Mouse (Mus musculus) common myeloid progenitor, adult 5-6 weeks (primary cell): ENCODE measurements at regions not wholly inside any gene's neighbourhood (a gene's known extent, or its start where the extent isn't known, plus 50 kb on each side); places are given as distances from the start of the nearest gene placed in this dataset.
A peak's percentile ranks its signal among the peaks of the same experiment; 100 is the strongest.

Source experiments
- ATAC-seq: replicated peaks from 2 replicates; pipeline ENCODE4 v1.8.0; 2016; ENCODE audit warnings: low read depth, mild to moderate bottlenecking, moderate TSS enrichment, inconsistent platforms; ENCODE audit not compliant: poor library complexity, severe bottlenecking

- ATAC-seq = no peak
Measured at GRCm38 (mm10) chr1:183808168-183808567, 204.9 kb upstream of the Dusp10 start.

DNA sequence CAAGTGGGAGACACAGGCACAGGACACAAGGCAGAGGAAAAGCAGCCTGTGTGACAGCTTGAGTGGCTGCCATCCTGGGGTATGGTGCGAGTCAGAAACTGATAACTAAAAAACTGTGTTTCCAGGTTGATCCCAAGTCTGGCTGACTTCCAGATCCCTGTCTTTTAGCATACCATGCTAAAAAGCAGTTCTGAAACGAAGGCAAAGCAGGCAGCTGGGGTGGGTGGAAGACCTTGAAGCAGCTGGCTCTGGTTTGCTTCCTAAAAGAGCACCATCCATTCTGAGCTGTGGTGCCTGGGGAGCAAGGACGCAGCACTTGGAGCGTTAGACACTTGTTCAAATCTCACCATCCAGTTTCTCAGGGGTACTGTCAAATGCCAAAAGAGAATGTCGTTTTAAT is 192.5 kb upstream of the Dusp10 start:
- no peak for ATAC-seq

GRCm38 (mm10) chr1:183826300-183826699 is 186.8 kb upstream of the Dusp10 start:
- no peak for ATAC-seq

DNA sequence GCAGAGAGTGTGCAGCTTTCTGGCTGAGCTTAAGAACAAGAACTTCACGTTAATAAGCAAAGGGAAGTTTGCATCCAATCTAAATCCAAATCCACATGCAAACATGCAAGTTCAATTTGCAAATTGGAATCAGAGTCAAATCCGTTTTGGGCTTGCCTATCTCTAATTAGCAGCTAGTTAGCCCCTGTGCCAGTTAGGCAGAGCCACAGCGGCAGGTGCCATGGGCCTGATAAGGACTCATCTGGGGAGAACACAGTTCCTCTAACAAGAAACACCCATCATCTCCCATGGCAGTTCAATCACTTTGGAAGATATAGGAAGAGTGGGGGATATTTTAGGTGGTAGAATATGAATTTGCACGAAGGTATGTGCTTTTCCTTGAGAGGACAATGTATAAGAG is 168.0 kb upstream of the Dusp10 start:
- peak; percentile 85 for ATAC-seq

DNA sequence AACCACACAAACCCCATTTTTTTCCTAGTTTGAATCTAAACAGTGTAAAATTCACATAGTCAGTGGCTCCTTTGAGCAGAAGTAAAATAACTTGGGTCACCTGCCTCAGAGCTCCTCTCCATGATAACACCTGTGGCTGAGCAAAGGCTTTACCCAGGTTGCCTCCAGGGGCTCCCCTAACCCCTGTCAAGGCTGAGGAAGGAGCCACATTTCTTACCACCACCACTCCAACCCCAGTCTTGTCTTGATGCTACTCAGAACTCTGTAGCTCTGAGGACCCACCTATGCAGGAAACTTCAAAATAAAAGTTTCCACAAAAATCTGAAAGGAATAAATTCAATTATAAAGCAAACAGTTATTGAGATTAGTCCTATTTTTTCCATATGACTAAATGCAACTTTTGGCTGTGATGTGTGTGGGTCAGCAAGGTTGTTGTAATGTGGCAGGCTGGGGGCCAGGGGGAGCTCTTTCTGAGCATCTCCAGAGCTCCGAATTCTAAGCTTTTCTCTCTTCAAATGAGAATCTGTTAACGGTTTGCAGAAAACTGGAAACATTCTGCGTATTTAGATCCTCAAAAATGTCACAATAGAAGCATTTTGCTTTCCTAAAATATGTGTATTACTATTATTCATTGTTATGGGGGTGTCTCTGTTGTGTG is 159.0 kb upstream of the Dusp10 start:
- ATAC-seq = no peak

- ATAC-seq = no peak
Measured at GRCm38 (mm10) chr1:183865111-183865510, 148.0 kb upstream of the Dusp10 start.

- ATAC-seq = no peak
Measured at GRCm38 (mm10) chr1:183865586-183865985, 147.5 kb upstream of the Dusp10 start.

DNA sequence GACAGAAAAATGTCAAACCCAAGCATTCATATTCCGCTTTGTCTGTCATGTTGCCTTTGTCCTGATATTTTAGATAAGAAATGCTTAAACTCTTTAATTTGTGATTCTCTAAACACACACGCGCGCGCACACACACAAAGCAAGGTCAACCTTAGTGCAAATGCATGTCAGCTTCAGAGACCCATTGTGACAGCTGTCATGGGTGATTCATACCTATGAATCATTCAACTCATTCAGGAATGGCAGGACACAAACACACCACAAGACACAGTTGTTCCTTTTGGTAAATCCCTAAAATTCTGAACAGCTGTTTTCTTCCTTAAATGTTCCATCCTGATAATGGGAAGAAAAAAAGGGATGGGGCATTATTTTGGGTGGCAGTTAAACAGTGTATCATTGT is 144.1 kb upstream of the Dusp10 start:
- no peak for ATAC-seq

DNA sequence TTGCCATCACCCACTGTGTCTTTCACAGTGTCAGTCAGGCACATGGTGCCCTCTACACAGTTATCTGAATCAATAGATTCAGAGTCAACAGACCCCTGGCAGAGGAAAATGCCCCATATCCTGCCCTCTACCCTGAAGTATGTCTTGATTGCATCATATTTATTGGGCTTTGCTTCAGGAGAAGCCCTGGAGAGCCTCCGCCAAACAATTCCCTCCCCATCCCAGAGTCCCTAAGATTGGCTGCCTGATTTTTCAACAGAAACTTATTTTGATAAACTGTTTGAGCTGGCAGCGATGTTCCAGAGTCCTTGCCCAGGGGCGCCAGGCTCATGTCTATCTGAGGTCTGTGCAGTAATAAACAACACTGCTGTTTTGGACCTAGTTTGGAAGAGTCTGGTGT is 117.2 kb upstream of the Dusp10 start:
- no peak for ATAC-seq

DNA sequence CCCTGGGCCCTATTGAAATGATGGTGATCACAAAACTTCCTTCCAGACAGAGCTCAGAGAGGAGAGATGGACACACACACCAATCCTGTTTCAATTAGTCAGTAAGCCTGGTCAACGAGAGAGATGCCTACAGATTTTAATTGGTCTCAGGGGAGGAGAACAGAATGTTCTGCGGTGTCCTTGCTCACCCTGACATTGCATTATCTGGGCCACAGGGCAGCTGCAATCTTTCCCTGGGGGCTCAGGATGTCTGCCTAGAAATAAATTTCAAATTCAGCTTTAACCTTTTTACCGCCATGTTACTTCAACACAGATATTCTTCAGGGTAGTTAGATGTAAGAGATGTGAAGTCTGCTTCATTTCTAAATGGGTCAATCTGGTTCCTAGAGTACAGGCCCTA is 115.0 kb upstream of the Dusp10 start:
- ATAC-seq = no peak

GRCm38 (mm10) chr1:183904564-183904963 is 108.5 kb upstream of the Dusp10 start:
- ATAC-seq = no peak

DNA sequence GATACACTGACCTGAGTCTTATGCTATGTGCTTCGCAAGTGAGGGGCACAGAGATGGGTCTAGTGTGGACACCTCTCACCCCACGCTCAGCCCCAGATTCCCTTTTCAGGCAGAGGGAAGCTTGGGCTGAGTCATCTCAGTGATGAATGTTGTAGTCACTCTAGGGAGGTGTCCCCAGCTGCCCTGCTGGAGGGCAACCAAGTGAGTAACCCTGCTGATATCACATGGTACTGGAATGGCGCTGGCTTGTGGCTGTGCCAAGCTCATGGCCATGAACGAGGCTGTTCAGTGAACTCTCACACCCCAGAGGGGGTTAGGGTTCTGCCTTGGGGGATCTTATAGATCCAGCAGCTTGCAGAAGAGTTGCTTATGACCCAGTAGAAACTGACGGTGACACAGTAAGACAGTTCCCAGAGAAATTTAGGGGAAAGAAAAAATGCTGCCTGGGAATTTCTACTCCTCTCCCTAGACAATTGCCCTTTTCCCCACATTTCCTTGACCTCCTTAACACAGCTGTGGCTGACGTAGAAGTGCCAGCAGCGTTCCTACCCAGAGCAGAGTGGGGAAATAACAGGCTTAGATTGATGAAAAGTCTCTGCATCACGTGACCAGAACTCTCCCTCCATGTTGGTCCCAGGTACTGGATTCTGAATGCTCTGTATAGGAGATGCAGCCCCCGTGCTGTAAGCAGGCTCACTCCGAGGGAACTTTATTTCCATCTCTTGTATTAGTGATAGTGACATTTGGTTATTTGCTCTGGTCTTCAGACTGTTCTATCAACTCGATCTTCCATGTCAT is 107.6 kb upstream of the Dusp10 start:
- ATAC-seq = no peak

DNA sequence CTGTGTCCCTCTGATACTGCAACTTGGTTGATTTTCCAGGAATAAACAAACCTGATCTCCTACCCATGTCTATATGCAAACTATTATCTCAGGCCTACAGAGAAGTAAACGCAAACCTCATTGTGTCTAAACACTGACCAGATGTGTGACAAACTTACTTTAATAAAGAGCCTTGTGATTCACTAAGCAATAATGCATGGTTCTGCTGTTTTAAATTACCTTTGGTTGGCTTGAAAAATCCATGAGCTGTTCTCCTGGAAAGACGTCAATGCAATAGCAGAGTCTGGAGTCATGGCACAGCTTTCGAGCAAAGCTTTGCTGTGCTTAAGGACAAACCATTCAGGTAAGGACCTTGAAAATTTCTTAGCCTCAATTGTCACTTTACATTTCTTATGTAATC is 95.4 kb upstream of the Dusp10 start:
- no peak for ATAC-seq

DNA sequence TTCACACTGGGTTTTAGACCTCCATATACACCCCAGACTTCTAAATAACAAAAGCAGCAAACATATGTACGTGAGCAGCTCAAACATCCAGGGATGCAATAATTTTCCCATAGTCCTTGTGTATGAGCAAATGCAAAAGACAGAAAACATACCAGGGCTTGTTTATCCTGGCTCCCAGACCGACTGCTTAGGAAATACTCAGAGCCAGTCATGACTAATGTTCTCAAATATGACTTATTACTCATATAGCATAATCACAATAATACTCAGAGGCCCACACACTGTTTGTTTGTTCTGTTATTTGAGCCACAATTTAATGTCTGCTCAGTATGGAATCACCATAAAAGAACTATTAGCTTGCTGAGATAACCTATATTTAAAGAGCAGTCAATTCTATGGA is 91.8 kb upstream of the Dusp10 start:
- no peak for ATAC-seq

GRCm38 (mm10) chr1:183928539-183928938 is 84.6 kb upstream of the Dusp10 start:
- no peak for ATAC-seq

GRCm38 (mm10) chr1:183930363-183930982 is 82.6 kb upstream of the Dusp10 start:
- peak; percentile 32; the same call in 1 of the 2 replicates for ATAC-seq

- no peak for ATAC-seq
Measured at GRCm38 (mm10) chr1:183931141-183931540, 82.0 kb upstream of the Dusp10 start.

DNA sequence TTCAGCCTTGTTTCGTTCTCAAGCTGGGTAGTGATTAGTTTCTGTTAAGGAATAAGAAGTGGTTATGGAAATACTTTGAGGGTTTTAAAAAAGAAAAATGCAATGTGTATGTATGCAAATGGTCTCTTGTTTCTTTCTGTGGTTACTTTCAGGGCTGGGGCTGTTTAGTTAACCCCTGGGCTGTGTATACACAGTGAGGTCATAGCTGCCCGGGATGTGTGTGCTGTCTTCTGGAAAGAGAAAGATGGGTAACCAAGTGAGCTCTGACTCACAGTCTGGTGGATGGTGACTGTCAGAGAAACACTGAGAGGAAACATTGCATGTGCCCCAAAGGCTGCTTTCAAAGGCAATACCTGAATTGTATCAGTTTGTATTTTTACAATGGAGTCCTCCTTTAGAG is 79.3 kb upstream of the Dusp10 start:
- ATAC-seq = no peak

GRCm38 (mm10) chr1:183937166-183937565 is 75.9 kb upstream of the Dusp10 start:
- ATAC-seq = no peak

DNA sequence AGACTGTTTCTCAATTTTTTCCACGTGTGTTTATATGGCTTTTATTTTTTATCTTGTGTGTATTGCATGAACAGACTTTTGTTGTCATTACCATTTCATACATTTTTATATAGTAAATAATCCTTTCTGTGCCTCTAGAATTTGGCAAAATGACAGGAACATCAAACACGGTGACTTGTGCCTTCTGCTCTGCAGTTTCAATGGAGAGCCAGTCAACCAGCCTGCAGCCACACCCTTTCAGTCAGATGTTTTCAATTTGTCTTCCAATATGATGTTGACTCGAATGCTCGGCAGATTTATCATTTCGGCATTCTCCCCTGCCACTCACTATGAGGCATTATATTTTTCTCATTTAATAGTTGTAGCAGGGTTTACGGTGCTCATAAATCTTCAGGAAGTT is 74.7 kb upstream of the Dusp10 start:
- no peak for ATAC-seq

DNA sequence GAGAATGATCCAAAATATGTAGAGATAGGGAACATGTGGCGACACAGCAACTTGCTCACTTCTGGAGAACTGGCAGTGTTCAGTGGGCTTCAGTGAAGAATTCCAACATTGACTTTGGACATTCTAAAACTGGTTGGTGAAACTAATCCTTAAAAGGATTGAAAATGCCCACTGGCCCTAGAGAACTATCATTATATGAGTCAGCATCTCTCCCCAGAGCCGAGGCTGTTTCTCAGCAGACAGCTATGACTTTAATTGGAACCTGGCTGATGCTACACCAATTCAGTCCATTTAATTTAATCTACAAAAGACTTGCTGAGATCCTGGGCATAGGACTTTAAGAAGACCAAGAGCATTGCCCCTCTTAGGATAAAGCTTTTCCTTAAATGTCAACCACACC is 72.4 kb upstream of the Dusp10 start:
- ATAC-seq = no peak
